Mouse (Mus musculus) central nervous system, embryonic 18 days (tissue): ENCODE data around the gene Myo15. TPM values are rescaled to one million over a fixed set of nuclear protein-coding genes. Genes with fewer than 3 reads are reported as not detected.

Experiments used
- polyA plus RNA-seq: library from polyadenylated mRNA; depleted of rRNA; stranded (reverse); fragments of >200 nt; gene quantifications from 2 replicates; pipeline ENCODE4 v1.2.3, GENCODE M21; 2012; rRNA removed

The Myo15 gene
- polyA plus RNA-seq = 0.19 and 0.28 TPM in 2 replicates

DNA sequence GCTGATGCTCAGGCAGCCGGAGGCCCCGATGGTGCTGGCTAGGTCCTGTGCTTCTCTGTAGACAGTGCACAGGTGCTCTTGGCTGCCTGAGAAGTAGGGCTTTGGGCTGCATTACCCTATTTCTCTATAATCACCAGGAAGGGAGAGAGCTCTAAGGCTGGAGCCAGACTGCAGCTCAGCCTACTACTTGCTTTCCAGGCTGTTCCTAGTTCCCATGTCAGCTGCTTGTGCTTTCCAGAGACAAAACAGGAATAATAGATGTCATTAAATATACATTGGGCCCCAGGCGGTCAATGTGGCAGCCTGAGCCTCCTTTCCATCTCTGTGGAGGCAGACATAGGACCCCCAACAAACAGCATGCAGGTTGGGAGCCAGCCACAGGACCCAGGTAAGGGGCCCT is at the start of gene Myo15:
Myo15 (plus strand) TSS at position 301 of the 400 bp plus-strand sequence.

DNA sequence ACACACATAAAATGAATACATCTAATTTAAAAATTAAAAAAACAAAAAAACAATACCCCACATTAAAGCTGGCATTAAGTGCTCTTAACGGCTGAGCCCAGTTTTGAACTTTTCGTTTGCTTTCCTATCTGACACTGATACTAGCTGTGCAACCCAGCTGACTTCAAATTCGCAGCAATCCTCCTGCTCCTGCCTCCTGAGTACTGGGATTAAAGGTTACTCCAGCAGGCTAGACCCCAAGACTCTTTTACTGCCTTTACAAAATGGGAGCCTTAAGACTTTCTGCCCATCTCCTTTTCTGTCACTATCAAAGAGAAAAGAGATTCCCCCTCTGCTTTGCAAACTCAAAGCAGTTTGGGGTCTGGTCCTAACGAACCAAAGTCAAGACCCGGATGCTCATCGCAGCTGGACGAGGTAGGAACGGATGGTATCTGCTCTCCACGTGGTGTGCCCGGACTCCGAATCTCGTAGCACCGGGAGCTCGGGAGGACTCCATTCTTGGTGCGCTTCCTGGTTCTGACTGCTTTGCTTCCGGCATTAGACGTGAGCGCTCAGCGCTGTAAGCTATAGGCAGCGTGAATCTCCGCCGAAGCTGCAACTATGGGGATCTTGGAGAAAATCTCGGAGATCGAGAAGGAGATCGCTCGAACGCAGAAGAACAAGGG is 14.9 kb upstream of the Myo15 start, which contains the start of gene Drg2:
Drg2 (plus strand) TSS at position 512 of the 665 bp plus-strand sequence.

DNA sequence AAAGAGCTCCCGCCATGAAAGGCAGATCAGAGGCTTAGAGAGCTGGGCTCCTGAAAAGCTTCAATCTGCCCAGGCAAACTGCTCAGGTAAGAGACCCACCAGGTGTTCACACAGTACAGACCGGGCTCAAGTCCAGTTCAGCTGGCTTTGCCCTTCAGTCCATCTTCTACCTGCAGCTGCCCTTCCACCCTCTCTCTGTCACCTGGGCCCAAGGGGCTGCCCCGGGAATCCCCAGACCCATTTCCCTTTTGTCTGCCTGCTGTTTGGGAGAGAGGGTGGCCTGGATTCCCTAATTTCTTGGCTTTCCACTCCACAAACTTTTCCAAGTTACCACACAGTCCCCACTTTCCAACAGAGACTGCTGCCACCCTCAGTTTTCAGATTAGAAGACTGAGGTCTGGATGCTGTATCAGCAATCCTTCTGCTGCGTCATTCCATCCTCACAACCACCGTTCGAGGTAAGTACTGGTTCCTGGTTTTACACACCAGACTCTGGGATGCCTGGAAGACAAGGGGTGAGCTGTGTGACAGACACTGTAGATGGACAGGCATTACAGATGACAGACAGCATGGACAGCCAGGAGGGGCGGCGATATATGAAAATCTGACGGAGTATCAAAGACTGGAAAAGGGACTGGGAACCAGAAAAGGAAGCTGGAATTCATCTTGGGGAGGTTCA is 67.2 kb downstream of the Myo15 start, which contains the start of gene Alkbh5:
Alkbh5 (plus strand) TSS at position 202 of the 679 bp plus-strand sequence.

Other genes starting within 250 kb of the Myo15 start
- gene Srebf1, start 246.8 kb upstream of the Myo15 start, polyA plus RNA-seq = 48.3 and 52.1 TPM in 2 replicates
- gene Tom1l2, start 116.4 kb upstream of the Myo15 start, polyA plus RNA-seq = 69.1 and 75.2 TPM in 2 replicates
- gene Drc3, start 116.0 kb upstream of the Myo15 start, polyA plus RNA-seq = 7.7 and 8.7 TPM in 2 replicates
- gene Gid4, start 52.2 kb upstream of the Myo15 start, polyA plus RNA-seq = 22.1 and 23.7 TPM in 2 replicates
- gene Atpaf2, start 50.9 kb upstream of the Myo15 start, polyA plus RNA-seq = 34.0 and 34.5 TPM in 2 replicates
- 81.8 and 85.6 TPM in 2 replicates for gene Drg2, start 14.7 kb upstream of the Myo15 start, polyA plus RNA-seq
- gene Alkbh5, start 67.0 kb downstream of the Myo15 start, polyA plus RNA-seq = 12.2 and 12.5 TPM in 2 replicates
- 67.8 and 72.7 TPM in 2 replicates for gene Llgl1, start 230.4 kb downstream of the Myo15 start, polyA plus RNA-seq